Mouse (Mus musculus): ENCODE results near the gene Ier2. TPM values are rescaled to one million over a fixed set of nuclear protein-coding genes. Genes with fewer than 3 reads are reported as not detected.
"Not testable (repeated sequence)": the region's sequence is repeated elsewhere in the genome, so short reads cannot be mapped to it uniquely, and the experiment has no call there.

Gene Ier2
- polyA plus RNA-seq, 1 experiment from 2014 or later, result 97.0 TPM

GRCm38 (mm10) chr8:84633841-84634584 lies 28.6 kb downstream of the Ier2 start:
- no peak overlapping the region for H3K4me2 ChIP-seq (replicated peaks)
- H3K4me3 ChIP-seq, result no peak overlapping the region
- 0 out of 2 replicates have a peak overlapping the region, but pooled peaks have one; percentile 77 for H3K27ac ChIP-seq
- H3K9ac ChIP-seq, result no peak overlapping the region
- no peaks in the 10 kb centered on the region for H3K27me3 ChIP-seq
- H3K36me3 ChIP-seq, result no peaks in the 10 kb centered on the region
- H3K4me1 ChIP-seq, result peaks cover 30% of the 10 kb centered on the region
- H3K9me3 ChIP-seq, result no peaks in the 10 kb centered on the region
- ATAC-seq (ENCODE audit: insufficient number of reproducible peaks, insufficient read depth, low FRiP score, low TSS enrichment), result no peak
- 45% methylated on average over 10 of the region's 10 CpGs for WGBS

- no peak overlapping the region for H3K9ac ChIP-seq
- WGBS, result 88% methylated on average over 4 of the region's 4 CpGs
Measured at GRCm38 (mm10) chr8:84631813-84632212, 30.8 kb downstream of the Ier2 start.

GRCm38 (mm10) chr8:84630145-84630544 lies 32.5 kb downstream of the Ier2 start:
- no peaks in the 10 kb centered on the region for H3K36me3 ChIP-seq
- H3K4me3 ChIP-seq, result no peak overlapping the region
- no peaks in the 10 kb centered on the region for H3K27me3 ChIP-seq
- H3K9me3 ChIP-seq, result no peaks in the 10 kb centered on the region
- no peak overlapping the region for H3K9ac ChIP-seq
- WGBS, result 71% methylated on average over 4 of the region's 4 CpGs
- peaks cover 8% of the 10 kb centered on the region for H3K4me1 ChIP-seq
- no peak overlapping the region for H3K4me2 ChIP-seq (replicated peaks)
- no peak for ATAC-seq (ENCODE audit: insufficient number of reproducible peaks, insufficient read depth, low FRiP score, low TSS enrichment)
- H3K27ac ChIP-seq, result no peak overlapping the region

More at GRCm38 (mm10) chr8:84631813-84632212, 30.8 kb downstream of the Ier2 start:
- Histone ChIP-seq H3K27me3 (no peaks in the 10 kb centered on the region), H3K4me3 (no peak overlapping the region), H3K27ac (no peak overlapping the region), H3K4me1 (peaks cover 20% of the 10 kb centered on the region), H3K9me3 (no peaks in the 10 kb centered on the region), H3K4me2 (replicated peaks) (no peak overlapping the region), H3K36me3 (no peaks in the 10 kb centered on the region)
- no peak for ATAC-seq (ENCODE audit: insufficient number of reproducible peaks, insufficient read depth, low FRiP score, low TSS enrichment)

- H3K36me3 ChIP-seq, result no peaks in the 10 kb centered on the region
- H3K4me3 ChIP-seq, result no peak overlapping the region
- no peak overlapping the region for H3K4me2 ChIP-seq (replicated peaks)
- no peak overlapping the region for H3K27ac ChIP-seq
- no peak overlapping the region for H3K9ac ChIP-seq
- 80% methylated on average over 11 of the region's 11 CpGs for WGBS
- ATAC-seq (ENCODE audit: insufficient number of reproducible peaks, insufficient read depth, low FRiP score, low TSS enrichment), result no peak
- no peaks in the 10 kb centered on the region for H3K27me3 ChIP-seq
- peaks cover 2% of the 10 kb centered on the region; the same call in 1 of the 2 replicates for H3K4me1 ChIP-seq
- H3K9me3 ChIP-seq, result no peaks in the 10 kb centered on the region
Measured at GRCm38 (mm10) chr8:84629586-84629985, 33.1 kb downstream of the Ier2 start.

GRCm38 (mm10) chr8:84623425-84623824 lies 39.2 kb downstream of the Ier2 start:
- not testable (repeated sequence) for H3K9ac ChIP-seq; H3K27me3 ChIP-seq; H3K27ac ChIP-seq; H3K9me3 ChIP-seq; H3K4me2 ChIP-seq (replicated peaks); H3K4me1 ChIP-seq; ATAC-seq (ENCODE audit: insufficient number of reproducible peaks, insufficient read depth, low FRiP score, low TSS enrichment); H3K4me3 ChIP-seq; H3K36me3 ChIP-seq
- WGBS, result 76% methylated on average over 4 of the region's 4 CpGs

GRCm38 (mm10) chr8:84621102-84621625 lies 41.5 kb downstream of the Ier2 start:
- H3K27me3 ChIP-seq, result peaks cover 12% of the 10 kb centered on the region; the same call in 1 of the 2 replicates
- 74% methylated on average over 8 of the region's 8 CpGs for WGBS
- ATAC-seq (ENCODE audit: insufficient number of reproducible peaks, insufficient read depth, low FRiP score, low TSS enrichment), result no peak

GRCm38 (mm10) chr8:84617005-84617404 lies 45.6 kb downstream of the Ier2 start:
- Histone ChIP-seq H3K27ac (peak overlapping the region; percentile 54; the same call in 1 of the 2 replicates), H3K27me3 (peaks cover 15% of the 10 kb centered on the region), H3K9ac (no peak overlapping the region)

More at GRCm38 (mm10) chr8:84621102-84621625, 41.5 kb downstream of the Ier2 start:
- Histone ChIP-seq H3K9me3 (no peaks in the 10 kb centered on the region), H3K27ac (no peak overlapping the region), H3K4me3 (no peak overlapping the region), H3K9ac (no peak overlapping the region), H3K36me3 (no peaks in the 10 kb centered on the region), H3K4me1 (peaks cover 11% of the 10 kb centered on the region), H3K4me2 (replicated peaks) (no peak overlapping the region)

GRCm38 (mm10) chr8:84615666-84616485 lies 46.8 kb downstream of the Ier2 start:
- Histone ChIP-seq H3K4me3 (peak overlapping the region; percentile 11; the same call in 1 of the 2 replicates), H3K9me3 (no peaks in the 10 kb centered on the region), H3K9ac (0 out of 2 replicates have a peak overlapping the region, but pooled peaks have one; percentile 0), H3K36me3 (no peaks in the 10 kb centered on the region), H3K27ac (0 out of 2 replicates have a peak overlapping the region, but pooled peaks have one; percentile 54), H3K27me3 (peaks cover 15% of the 10 kb centered on the region), H3K4me1 (peaks cover 21% of the 10 kb centered on the region), H3K4me2 (replicated peaks) (peak overlapping the region; percentile 44)
- no peak for ATAC-seq (ENCODE audit: insufficient number of reproducible peaks, insufficient read depth, low FRiP score, low TSS enrichment)
- WGBS, result 24% methylated on average over 22 of the region's 22 CpGs

More at GRCm38 (mm10) chr8:84617005-84617404, 45.6 kb downstream of the Ier2 start:
- no peaks in the 10 kb centered on the region for H3K9me3 ChIP-seq
- no peak overlapping the region for H3K4me2 ChIP-seq (replicated peaks)
- H3K36me3 ChIP-seq, result no peaks in the 10 kb centered on the region
- H3K4me1 ChIP-seq, result peaks cover 21% of the 10 kb centered on the region
- 46% methylated on average over 22 of the region's 22 CpGs for WGBS
- ATAC-seq (ENCODE audit: insufficient number of reproducible peaks, insufficient read depth, low FRiP score, low TSS enrichment), result no peak
- no peak overlapping the region for H3K4me3 ChIP-seq

GRCm38 (mm10) chr8:84614512-84615223 lies 48.0 kb downstream of the Ier2 start:
- WGBS, result 32% methylated on average over 16 of the region's 16 CpGs
- Histone ChIP-seq H3K9ac (no peak overlapping the region), H3K36me3 (no peaks in the 10 kb centered on the region), H3K27ac (no peak overlapping the region), H3K27me3 (peaks cover 15% of the 10 kb centered on the region), H3K4me3 (no peak overlapping the region), H3K4me1 (peaks cover 21% of the 10 kb centered on the region), H3K4me2 (replicated peaks) (0 out of 2 replicates have a peak overlapping the region, but pooled peaks have one; percentile 5), H3K9me3 (no peaks in the 10 kb centered on the region)
- no peak for ATAC-seq (ENCODE audit: insufficient number of reproducible peaks, insufficient read depth, low FRiP score, low TSS enrichment)

Data from embryonic facial prominence, embryonic 12.5 days (tissue).